Mouse (Mus musculus) urinary bladder, postnatal 4 days (tissue): ENCODE results near the gene Cenpo.

Experiments
- DNase-seq, 2 experiments: peaks; one replicate each; pipeline ENCODE4 v3.0.0; 2021 to 2022; ENCODE audit warnings: low spot score in 2 of 2

Cenpo gene

GRCm38 (mm10) chr12:4233572-4234508 is at the start of gene Cenpo, which contains the start of gene Ptrhd1:
TSS of gene Cenpo (minus strand) at chr12:4234294.
TSS of gene Ptrhd1 (plus strand) at chr12:4234027.
- DNase-seq, result peak; percentile 91 to 92

DNA sequence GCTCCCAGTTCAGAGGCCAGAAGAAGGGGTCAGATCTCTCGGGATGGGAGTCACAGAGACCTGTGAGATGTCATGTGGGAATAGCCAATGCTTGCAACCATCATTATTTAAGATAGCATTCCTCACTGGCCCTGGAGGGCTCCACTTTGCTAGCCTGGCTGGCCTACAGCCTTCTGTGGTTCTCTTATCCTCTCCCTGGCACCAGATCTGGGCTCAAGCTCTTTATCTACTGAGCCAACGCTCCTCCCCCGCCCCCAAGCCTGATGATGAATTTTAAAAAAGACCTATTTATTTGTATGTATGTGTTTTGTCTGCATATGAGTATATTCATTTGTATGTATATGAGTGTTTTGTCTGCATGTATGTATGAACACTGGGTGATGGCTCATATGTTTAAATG is 45.8 kb upstream of the Cenpo start:
- DNase-seq, result no peak

GRCm38 (mm10) chr12:4278978-4279755 is 45.1 kb upstream of the Cenpo start:
- DNase-seq, result no peak

DNA sequence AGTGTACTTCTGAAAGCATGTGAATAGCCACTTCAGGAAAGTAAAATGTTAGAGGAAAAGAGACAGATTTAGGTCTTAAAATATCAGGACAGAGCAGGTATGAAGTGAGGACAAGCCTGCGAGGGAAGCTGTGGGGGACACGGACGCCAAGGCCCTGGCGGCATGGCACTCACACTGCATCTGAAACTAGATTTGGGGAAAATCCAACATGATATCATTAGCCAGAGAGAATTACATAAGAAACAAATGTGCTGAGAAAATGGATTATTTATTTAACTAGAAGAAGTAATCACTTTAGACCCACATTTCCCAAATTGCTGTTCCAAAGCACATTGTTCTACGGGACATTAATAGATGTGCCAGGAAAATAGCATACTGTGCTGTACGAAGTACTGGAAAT is 37.0 kb upstream of the Cenpo start:
- DNase-seq, result no peak

- DNase-seq, result no peak
These were observed 33.7 kb upstream of the Cenpo start for GRCm38 (mm10) chr12:4267765-4268164.

DNA sequence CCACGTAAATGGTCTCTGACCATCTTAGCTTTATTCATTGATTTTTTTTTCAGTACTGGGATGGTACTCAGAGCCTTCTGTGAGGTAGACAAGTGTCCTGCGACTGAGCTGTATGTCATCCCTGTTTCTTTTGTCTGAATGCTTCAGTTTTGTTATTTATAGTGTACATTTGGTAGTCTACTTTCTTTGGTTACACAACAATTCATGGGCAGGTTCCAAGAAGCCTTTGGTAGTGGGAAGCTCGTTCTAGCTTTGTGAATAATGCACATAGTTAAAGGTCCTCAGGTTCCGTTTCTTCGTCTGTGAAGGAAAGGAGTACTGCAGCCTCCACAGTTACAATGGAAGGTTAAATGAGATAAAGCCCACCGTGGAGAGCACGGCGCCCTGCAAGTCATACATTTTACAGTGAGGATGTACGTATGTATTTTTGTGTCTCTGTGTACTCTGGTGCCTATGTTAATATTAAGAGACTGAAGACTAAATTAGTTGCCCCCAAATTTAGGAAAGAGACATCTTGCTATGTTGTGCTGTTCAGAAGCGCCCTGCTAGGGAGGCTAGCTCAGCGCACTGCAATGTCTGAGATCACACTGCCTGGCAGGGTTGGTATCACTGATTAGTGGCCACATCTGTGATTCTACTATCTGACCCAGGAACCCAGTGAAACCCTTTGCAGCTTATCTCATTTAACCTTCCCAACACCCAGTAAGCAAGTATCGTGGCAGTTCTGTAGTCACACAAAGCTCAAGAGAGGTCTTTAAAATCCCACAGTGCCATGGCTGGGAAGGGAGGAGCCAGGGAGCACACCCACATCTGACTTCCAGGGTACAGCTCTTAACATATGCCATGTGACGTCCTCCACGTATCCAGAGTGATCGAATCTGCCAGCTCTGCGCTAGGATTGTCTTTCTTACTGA is 18.9 kb upstream of the Cenpo start:
- DNase-seq, result peak in 1 of 2 experiments; percentile 30

DNA sequence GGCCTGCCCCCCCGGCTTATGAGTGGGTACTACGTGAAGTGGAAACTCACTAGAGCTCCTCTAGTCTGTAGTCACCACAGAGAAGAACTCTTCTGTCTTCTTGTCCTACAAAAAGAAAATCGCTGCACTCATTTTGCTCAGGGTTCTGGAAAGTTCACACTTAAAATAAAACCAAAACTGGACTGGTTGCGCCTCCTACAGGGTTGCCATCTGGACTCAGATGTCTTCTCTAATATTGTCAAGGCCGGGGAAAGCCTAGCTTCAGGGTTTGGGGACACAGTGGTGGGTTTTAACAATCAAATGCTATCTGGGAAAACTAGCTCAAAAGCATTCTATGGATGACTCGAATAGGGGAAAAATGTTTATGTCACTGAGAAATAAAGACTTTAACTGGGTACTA is 15.7 kb upstream of the Cenpo start:
- no peak for DNase-seq

GRCm38 (mm10) chr12:4245742-4246141 is 11.6 kb upstream of the Cenpo start:
- peak in 1 of 2 experiments; percentile 56 for DNase-seq

- peak in 1 of 2 experiments; percentile 32 for DNase-seq
These were observed 9.7 kb upstream of the Cenpo start for GRCm38 (mm10) chr12:4243805-4244204.

- DNase-seq, result peak in 1 of 2 experiments; percentile 54
These were observed 6.2 kb upstream of the Cenpo start for GRCm38 (mm10) chr12:4240281-4240680.

- peak in 1 of 2 experiments; percentile 51 for DNase-seq
These were observed 3.4 kb upstream of the Cenpo start for GRCm38 (mm10) chr12:4237481-4237880.

- DNase-seq, result no peak
These were observed 1.3 kb downstream of the Cenpo start for GRCm38 (mm10) chr12:4232777-4233176.

GRCm38 (mm10) chr12:4230156-4230555 is 3.9 kb downstream of the Cenpo start:
- DNase-seq, result no peak

- DNase-seq, result peak in 1 of 2 experiments; percentile 45
These were observed 21.2 kb downstream of the Cenpo start for GRCm38 (mm10) chr12:4212908-4213307.

DNA sequence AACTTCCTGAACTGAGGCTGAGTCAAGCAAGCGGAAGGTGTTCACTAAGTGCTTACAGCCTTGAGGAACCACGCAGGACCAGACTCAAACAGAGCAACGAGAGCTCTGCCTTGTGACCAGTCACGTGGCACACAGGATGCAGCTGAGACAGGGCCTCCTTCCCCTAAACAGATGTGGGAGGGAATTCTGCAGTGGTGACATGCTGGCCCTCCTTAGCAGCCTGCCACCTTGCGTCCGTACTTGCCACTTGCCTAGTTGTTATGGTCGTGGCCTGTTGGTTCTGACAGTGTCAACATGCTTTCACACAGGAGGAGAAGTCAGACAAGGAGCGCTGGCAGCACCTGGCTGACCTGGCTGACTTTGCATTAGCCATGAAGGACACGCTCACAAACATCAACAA is 22.9 kb downstream of the Cenpo start:
- DNase-seq, result peak in 1 of 2 experiments; percentile 57

DNA sequence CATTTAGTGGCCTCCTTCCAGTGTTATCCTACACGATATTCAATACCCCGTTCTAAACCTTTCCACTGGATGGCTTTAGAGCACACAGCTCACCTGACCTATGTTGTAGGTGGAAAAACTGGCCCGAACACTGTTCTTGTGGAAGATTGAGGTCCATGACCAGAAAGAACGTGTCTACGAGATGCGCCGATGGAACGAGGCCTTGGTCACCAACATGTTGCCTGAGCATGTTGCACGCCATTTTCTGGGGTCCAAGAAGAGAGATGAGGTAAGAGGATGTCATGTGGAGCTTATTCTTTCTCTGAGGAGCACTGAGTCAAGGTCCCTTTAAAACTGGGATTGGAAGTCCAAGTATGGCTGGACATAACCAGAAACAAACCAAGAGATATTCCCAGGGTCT is 24.9 kb downstream of the Cenpo start:
- peak in 1 of 2 experiments; percentile 52 for DNase-seq

DNA sequence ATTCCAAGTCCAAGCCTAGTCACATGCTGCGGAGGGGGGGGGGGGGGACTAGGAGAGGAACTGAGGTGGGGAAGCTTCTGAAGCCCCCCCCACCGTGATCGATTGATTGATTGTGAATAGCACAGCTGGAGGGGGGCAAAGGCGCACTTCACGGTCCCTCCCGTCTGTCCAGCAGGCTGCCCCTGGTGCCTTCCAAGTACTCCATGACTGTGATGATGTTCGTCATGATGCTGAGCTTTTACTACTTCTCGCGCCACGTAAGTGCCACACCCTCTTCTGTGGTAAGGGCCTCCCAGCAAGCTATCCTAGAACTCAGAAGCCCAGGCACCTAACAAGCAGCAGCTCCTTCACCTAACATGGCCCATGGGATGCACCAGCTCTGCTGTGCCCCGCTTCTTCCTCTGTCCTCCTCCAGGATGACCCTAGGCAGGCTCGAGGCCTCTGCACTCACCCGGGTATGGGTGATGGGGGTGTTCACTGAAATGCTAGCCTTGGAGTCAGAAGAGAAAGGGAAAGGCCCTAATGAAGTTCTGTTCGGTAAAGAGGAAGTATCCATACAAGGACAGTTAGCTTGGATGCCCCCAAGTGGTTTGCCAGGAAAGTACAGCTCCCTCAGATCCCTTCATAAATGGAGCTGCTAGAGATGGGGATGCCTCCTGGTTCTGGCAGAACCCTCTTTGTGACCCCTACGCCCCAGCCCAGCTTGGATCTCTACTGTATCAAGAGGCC is 25.5 kb downstream of the Cenpo start:
- peak in 1 of 2 experiments; percentile 59 for DNase-seq

DNA sequence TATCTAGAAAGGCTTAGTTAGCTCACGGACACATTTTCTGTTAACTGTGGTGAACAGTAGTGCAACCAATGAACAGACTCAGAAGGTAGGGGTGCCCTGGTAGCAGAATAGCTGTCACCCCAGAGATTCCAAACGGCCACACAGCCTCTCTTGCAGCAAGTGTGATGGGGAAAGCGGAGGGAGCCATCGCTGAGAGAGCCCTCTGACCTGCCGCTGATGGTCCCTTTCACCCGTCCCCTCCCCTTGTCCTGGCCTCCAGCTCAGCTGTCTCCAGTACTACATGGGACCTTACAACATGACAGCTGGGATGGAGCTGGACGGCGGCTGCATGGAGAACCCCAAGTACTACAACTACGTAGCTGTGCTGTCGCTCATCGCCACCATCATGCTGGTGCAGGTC is 28.0 kb downstream of the Cenpo start:
- peak in 1 of 2 experiments; percentile 52 for DNase-seq

DNA sequence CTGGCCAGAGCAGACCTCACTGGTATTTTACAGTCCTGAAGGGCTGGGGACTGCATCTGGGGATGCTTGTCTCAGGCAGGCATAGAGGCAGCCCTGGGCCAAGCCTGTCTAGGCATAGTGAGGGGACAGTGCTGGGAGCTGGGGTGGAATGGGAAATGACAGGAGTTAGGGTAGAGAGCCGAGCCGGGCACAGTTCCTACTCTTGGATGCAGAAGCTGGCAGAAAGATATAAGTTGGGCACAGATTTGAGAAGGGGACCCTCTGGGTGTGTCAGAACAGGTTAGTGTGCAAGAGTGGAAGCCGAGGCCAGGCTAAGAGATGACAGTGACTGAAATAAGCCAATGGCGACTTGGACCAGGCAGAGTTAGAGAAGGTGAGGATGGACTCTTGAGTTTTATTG is 31.9 kb downstream of the Cenpo start:
- peak in 1 of 2 experiments; percentile 50 for DNase-seq

DNA sequence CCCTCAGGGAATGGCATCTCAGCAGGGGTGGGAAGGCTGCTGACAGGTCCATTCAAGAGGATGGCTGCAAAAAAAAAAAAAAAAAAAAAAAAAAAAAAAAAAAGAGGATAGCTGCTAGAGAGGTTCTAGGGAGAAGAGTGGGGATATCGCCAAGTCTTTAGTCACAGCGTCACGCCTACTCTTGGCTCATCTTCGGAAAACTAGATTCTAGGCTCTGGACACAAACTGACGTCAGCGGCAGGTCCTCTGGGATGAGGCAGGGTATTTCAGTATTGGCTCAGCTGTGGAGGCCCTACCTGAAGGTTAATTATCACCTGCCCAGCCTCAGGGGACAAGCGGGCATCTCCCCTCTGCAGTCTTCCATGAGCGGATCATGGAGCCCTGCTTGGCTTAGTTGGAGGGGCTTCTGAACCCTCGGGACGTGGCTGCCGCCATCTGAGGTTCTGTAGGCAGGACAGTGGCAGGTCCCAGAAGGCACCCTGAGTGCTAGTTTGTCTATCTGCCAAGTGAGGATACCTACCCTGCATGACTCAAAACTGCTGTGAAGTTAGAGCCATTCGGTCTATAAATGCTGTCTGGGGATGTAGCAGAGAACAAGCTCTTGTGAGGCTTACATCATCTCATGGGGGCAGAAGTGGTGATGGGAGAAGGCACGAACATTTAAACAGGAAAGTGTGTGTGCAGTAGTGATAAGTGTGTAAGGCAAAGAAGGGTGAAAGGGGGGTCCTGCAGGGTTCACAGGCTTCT is 32.5 kb downstream of the Cenpo start:
- DNase-seq, result peak; percentile 17 to 58
